Mouse (Mus musculus) limb, embryonic 15.5 days (tissue): ENCODE data around the gene Inka2. TPM values are rescaled to one million over a fixed set of nuclear protein-coding genes. Genes with fewer than 3 reads are reported as not detected.
A peak's percentile ranks its signal among the peaks of the same experiment; 100 is the strongest.

Source experiments
- ATAC-seq: fragments of 200-750 bp; cut with Nextera tagmentation; 2 replicates; pipeline ENCODE4 v1.8.0; 2017; ENCODE audit warnings: low read depth, moderate TSS enrichment; ENCODE audit not compliant: insufficient number of reproducible peaks, low FRiP score, low TSS enrichment
- H3K27ac ChIP-seq: fragments of 300-500 bp; sonication (generic); 2 replicates; pipeline ENCODE4 v1.5.1; 2015; ENCODE audit warnings: moderate library complexity, mild to moderate bottlenecking, inconsistent platforms
- H3K27me3 ChIP-seq: fragments of 300-500 bp; sonication (generic); 2 replicates; pipeline ENCODE4 v1.6.1; 2015; ENCODE audit warnings: inconsistent platforms
- H3K36me3 ChIP-seq: fragments of 300-500 bp; sonication (generic); 2 replicates; pipeline ENCODE4 v1.6.1; 2015; ENCODE audit warnings: inconsistent platforms
- H3K4me1 ChIP-seq: fragments of 300-500 bp; sonication (generic); 2 replicates; pipeline ENCODE4 v1.6.1; 2015; ENCODE audit warnings: inconsistent platforms
- H3K4me2 ChIP-seq: fragments of 300-500 bp; sonication (generic); 2 replicates; pipeline ENCODE4 v1.6.1; 2015; ENCODE audit warnings: mild to moderate bottlenecking, inconsistent platforms
- H3K4me3 ChIP-seq: fragments of 300-500 bp; sonication (generic); 2 replicates; pipeline ENCODE4 v1.5.1; 2015; ENCODE audit warnings: mild to moderate bottlenecking, inconsistent platforms
- H3K9ac ChIP-seq: fragments of 300-500 bp; sonication (generic); 2 replicates; pipeline ENCODE4 v1.6.1; 2015; ENCODE audit warnings: inconsistent platforms
- H3K9me3 ChIP-seq: fragments of 300-500 bp; sonication (generic); 2 replicates; pipeline ENCODE4 v1.6.1; 2016; ENCODE audit warnings: inconsistent platforms
- WGBS: fragments of 180-500 bp; shearing (Covaris S2); methylation state at CpG from one replicate; pipeline ENCODE4 v1.1.7; 2015; 5-methylcytosine and 5-hydroxymethylcytosine counted together
- polyA plus RNA-seq: library from polyadenylated mRNA; unstranded; fragments of >200 nt; fragmentation: Nextera tagmentation; extraction: Ambion mirVana; gene quantifications from 2 replicates; pipeline ENCODE4 v1.2.1, GENCODE M21; 2015

Inka2 gene
- polyA plus RNA-seq, 1 experiment from 2014 or later = 3.3 TPM

- H3K9me3 ChIP-seq = no peaks in the 10 kb centered on the region
- WGBS = 90% methylated on average over 7 of the region's 7 CpGs
- no peak overlapping the region for H3K27ac ChIP-seq
- H3K4me3 ChIP-seq = no peak overlapping the region
- no peaks in the 10 kb centered on the region for H3K27me3 ChIP-seq
- no peaks in the 10 kb centered on the region for H3K4me1 ChIP-seq
- no peak overlapping the region for H3K4me2 ChIP-seq
- ATAC-seq = no peak
- peaks cover 58% of the 10 kb centered on the region for H3K36me3 ChIP-seq
- H3K9ac ChIP-seq = no peak overlapping the region
Observed at GRCm38 (mm10) chr3:105680346-105680745, 24.1 kb upstream of the Inka2 start.

GRCm38 (mm10) chr3:105686394-105687323, 17.7 kb upstream of the Inka2 start:
- H3K4me1 ChIP-seq = peaks cover 10% of the 10 kb centered on the region
- no peaks in the 10 kb centered on the region for H3K9me3 ChIP-seq
- H3K9ac ChIP-seq = peak overlapping the region; percentile 78
- peak overlapping the region; percentile 67 for H3K4me3 ChIP-seq
- H3K27ac ChIP-seq = peak overlapping the region; percentile 83
- peak overlapping the region; percentile 66 for H3K4me2 ChIP-seq
- 7% methylated on average over 60 of the region's 60 CpGs for WGBS
- ATAC-seq = no peak; the same call in 1 of the 2 replicates
- H3K27me3 ChIP-seq = no peaks in the 10 kb centered on the region
- peaks cover 23% of the 10 kb centered on the region for H3K36me3 ChIP-seq

GRCm38 (mm10) chr3:105687324-105688060, 16.9 kb upstream of the Inka2 start, which contains the start of gene Ddx20:
Gene Ddx20 (minus strand): TSS chr3:105687574.
- ATAC-seq = peak; percentile 95
- H3K4me3 ChIP-seq = peak within 1 kb of the TSS; percentile 67
- H3K4me2 ChIP-seq = peak within 1 kb of the TSS; percentile 66
- H3K27ac ChIP-seq = peak within 1 kb of the TSS; percentile 83
- under 1% methylated on average over 68 of the region's 72 CpGs for WGBS
- no peaks in the 10 kb centered on the region for H3K9me3 ChIP-seq
- H3K9ac ChIP-seq = peak within 1 kb of the TSS; percentile 78
- H3K4me1 ChIP-seq = peaks cover 10% of the 10 kb centered on the region
- H3K27me3 ChIP-seq = no peaks in the 10 kb centered on the region
- H3K36me3 ChIP-seq = peaks cover 22% of the 10 kb centered on the region

- Histone ChIP-seq H3K27ac (no peak overlapping the region), H3K4me1 (peaks cover 10% of the 10 kb centered on the region), H3K9ac (no peak overlapping the region), H3K4me3 (no peak overlapping the region), H3K4me2 (no peak overlapping the region), H3K9me3 (no peaks in the 10 kb centered on the region), H3K36me3 (peaks cover 13% of the 10 kb centered on the region), H3K27me3 (peaks cover 4% of the 10 kb centered on the region; the same call in 1 of the 2 replicates)
- ATAC-seq = no peak
- WGBS = 86% methylated on average over 2 of the region's 2 CpGs
Observed at GRCm38 (mm10) chr3:105688536-105688935, 15.9 kb upstream of the Inka2 start.

GRCm38 (mm10) chr3:105693327-105694080, 10.9 kb upstream of the Inka2 start:
- peaks cover 10% of the 10 kb centered on the region; the same call in 1 of the 2 replicates for H3K4me1 ChIP-seq
- no peak overlapping the region for H3K4me3 ChIP-seq
- no peak overlapping the region for H3K4me2 ChIP-seq
- no peaks in the 10 kb centered on the region for H3K36me3 ChIP-seq
- no peak overlapping the region for H3K27ac ChIP-seq
- no peaks in the 10 kb centered on the region for H3K9me3 ChIP-seq
- H3K27me3 ChIP-seq = peaks cover 33% of the 10 kb centered on the region
- ATAC-seq = no peak
- no peak overlapping the region for H3K9ac ChIP-seq
- 68% methylated on average over 14 of the region's 14 CpGs for whole genome bisulfite sequencing

- Histone ChIP-seq H3K4me2 (no peak overlapping the region), H3K27ac (peak overlapping the region; percentile 13; the same call in 1 of the 2 replicates), H3K9me3 (no peaks in the 10 kb centered on the region), H3K9ac (peak overlapping the region; percentile 4; the same call in 1 of the 2 replicates), H3K27me3 (peaks cover 37% of the 10 kb centered on the region), H3K36me3 (no peaks in the 10 kb centered on the region), H3K4me3 (0 out of 2 replicates have a peak overlapping the region, but pooled peaks have one; percentile 4), H3K4me1 (peaks cover 10% of the 10 kb centered on the region; the same call in 1 of the 2 replicates)
- 32% methylated on average over 20 of the region's 20 CpGs for WGBS
- ATAC-seq = no peak
Observed at GRCm38 (mm10) chr3:105695476-105696386, 8.7 kb upstream of the Inka2 start.

- Histone ChIP-seq H3K9ac (no peak overlapping the region), H3K27me3 (peaks cover 37% of the 10 kb centered on the region), H3K36me3 (no peaks in the 10 kb centered on the region), H3K27ac (no peak overlapping the region), H3K4me1 (peaks cover 10% of the 10 kb centered on the region; the same call in 1 of the 2 replicates), H3K4me2 (no peak overlapping the region), H3K9me3 (no peaks in the 10 kb centered on the region), H3K4me3 (no peak overlapping the region)
- WGBS = 70% methylated on average over 17 of the region's 17 CpGs
- no peak for ATAC-seq
Observed at GRCm38 (mm10) chr3:105696387-105697147, 7.8 kb upstream of the Inka2 start.

GRCm38 (mm10) chr3:105697148-105697441, 7.3 kb upstream of the Inka2 start:
- no peak for ATAC-seq
- H3K9ac ChIP-seq = no peak overlapping the region
- H3K4me2 ChIP-seq = no peak overlapping the region
- H3K27me3 ChIP-seq = peaks cover 37% of the 10 kb centered on the region
- 64% methylated on average over 5 of the region's 5 CpGs for WGBS
- H3K4me1 ChIP-seq = peaks cover 10% of the 10 kb centered on the region; the same call in 1 of the 2 replicates
- no peaks in the 10 kb centered on the region for H3K36me3 ChIP-seq
- no peak overlapping the region for H3K27ac ChIP-seq
- H3K9me3 ChIP-seq = no peaks in the 10 kb centered on the region
- no peak overlapping the region for H3K4me3 ChIP-seq

- WGBS = 84% methylated on average over 1 of the region's 1 CpGs
- Histone ChIP-seq H3K36me3 (no peaks in the 10 kb centered on the region), H3K4me1 (peaks cover 10% of the 10 kb centered on the region; the same call in 1 of the 2 replicates), H3K9me3 (no peaks in the 10 kb centered on the region), H3K27me3 (peaks cover 35% of the 10 kb centered on the region), H3K27ac (no peak overlapping the region), H3K4me3 (no peak overlapping the region), H3K9ac (no peak overlapping the region), H3K4me2 (no peak overlapping the region)
- ATAC-seq = no peak
Observed at GRCm38 (mm10) chr3:105698311-105698710, 6.1 kb upstream of the Inka2 start.

GRCm38 (mm10) chr3:105699241-105699933, 5.0 kb upstream of the Inka2 start:
- Histone ChIP-seq H3K9me3 (no peaks in the 10 kb centered on the region), H3K36me3 (no peaks in the 10 kb centered on the region), H3K9ac (no peak overlapping the region), H3K4me1 (peaks cover 18% of the 10 kb centered on the region), H3K27ac (no peak overlapping the region), H3K27me3 (peaks cover 32% of the 10 kb centered on the region), H3K4me2 (no peak overlapping the region), H3K4me3 (no peak overlapping the region)
- no peak for ATAC-seq
- WGBS = 47% methylated on average over 3 of the region's 3 CpGs
